Mouse (Mus musculus) kidney, postnatal 0 days (tissue): ENCODE data around the gene 4933427D14Rik. TPM values are rescaled to one million over a fixed set of nuclear protein-coding genes. Genes with fewer than 3 reads are reported as not detected.
A peak's percentile ranks its signal among the peaks of the same experiment; 100 is the strongest.

ENCODE experiments used
- ATAC-seq: fragments of 200-750 bp; cut with Nextera tagmentation; replicated peaks from 2 replicates; pipeline ENCODE4 v1.8.0; 2017; ENCODE audit warnings: low read depth, moderate number of reproducible peaks, moderate TSS enrichment, moderate library complexity; ENCODE audit not compliant: low FRiP score
- DNase-seq: peaks from one replicate; pipeline ENCODE4 v3.0.0-alpha.2; 2016; ENCODE audit warnings: low spot score
- H3K27ac ChIP-seq: fragments of 300-500 bp; sonication (generic); 2 replicates; pipeline ENCODE4 v1.5.1; 2014; ENCODE audit warnings: mild to moderate bottlenecking
- H3K27me3 ChIP-seq: fragments of 300-500 bp; sonication (generic); 2 replicates; pipeline ENCODE4 v1.6.1; 2014; ENCODE audit warnings: low read length, mixed read lengths; ENCODE audit not compliant: insufficient read depth
- H3K36me3 ChIP-seq: fragments of 300-500 bp; sonication (generic); 2 replicates; pipeline ENCODE4 v1.6.1; 2014; ENCODE audit warnings: low read length, mixed read lengths; ENCODE audit not compliant: insufficient read depth
- H3K4me1 ChIP-seq: fragments of 300-500 bp; sonication (generic); replicated peaks from 2 replicates; pipeline ENCODE4 v1.6.1; 2014; ENCODE audit warnings: antibody characterized with exemption, low read length, mixed read lengths; ENCODE audit not compliant: insufficient read depth
- H3K4me2 ChIP-seq: fragments of 300-500 bp; sonication (generic); 2 replicates; pipeline ENCODE4 v1.6.1; 2014; ENCODE audit warnings: mild to moderate bottlenecking, low read length, moderate library complexity, mixed read lengths
- H3K4me3 ChIP-seq: fragments of 300-500 bp; sonication (generic); replicated peaks from 2 replicates; pipeline ENCODE4 v1.5.1; 2014; ENCODE audit warnings: low read depth, low read length
- H3K9ac ChIP-seq: fragments of 300-500 bp; sonication (generic); 2 replicates; pipeline ENCODE4 v1.6.1; 2014; ENCODE audit warnings: low read depth, low read length
- H3K9me3 ChIP-seq: fragments of 300-500 bp; sonication (generic); replicated peaks from 2 replicates; pipeline ENCODE4 v1.6.1; 2016; ENCODE audit warnings: low read length, inconsistent platforms, mixed read lengths
- CTCF ChIP-seq: IDR thresholded peaks from 2 replicates; pipeline ENCODE4 v1.5.1; 2016; ENCODE audit warnings: antibody characterized with exemption, low read depth, mild to moderate bottlenecking, moderate library complexity
- WGBS: fragments of 180-500 bp; shearing (Covaris S2); extraction: QIAGEN DNeasy Blood & Tissue Kit; methylation state at CpG from one replicate; pipeline ENCODE4 v1.1.7; 2014; 5-methylcytosine and 5-hydroxymethylcytosine counted together
- polyA plus RNA-seq: library from polyadenylated mRNA; unstranded; fragments of >200 nt; fragmentation: Nextera tagmentation; extraction: Ambion mirVana; gene quantifications from 2 replicates; pipeline ENCODE4 v1.2.1, GENCODE M21; 2015

Gene 4933427D14Rik
- polyA plus RNA-seq, 1 experiment from 2014 or later = 14.8 TPM

GRCm38 (mm10) chr11:72223414-72223813 is 16.2 kb upstream of the 4933427D14Rik start:
- no peak for TF ChIP-seq CTCF
- Histone ChIP-seq H3K4me1 (no peaks in the 10 kb centered on the region), H3K9ac (no peak overlapping the region), H3K36me3 (no peaks in the 10 kb centered on the region), H3K27ac (no peak overlapping the region), H3K27me3 (no peaks in the 10 kb centered on the region), H3K4me2 (no peak overlapping the region), H3K9me3 (no peaks in the 10 kb centered on the region), H3K4me3 (no peak overlapping the region)
- ATAC-seq = no peak
- 86% methylated on average over 4 of the region's 4 CpGs for WGBS
- DNase-seq = no peak

- no peak overlapping the region for H3K27ac ChIP-seq
- H3K9ac ChIP-seq = no peak overlapping the region
- H3K27me3 ChIP-seq = no peaks in the 10 kb centered on the region
- H3K9me3 ChIP-seq = no peaks in the 10 kb centered on the region
- no peak for ATAC-seq
- 15% methylated on average over 6 of the region's 6 CpGs for WGBS
- TF ChIP-seq CTCF = peak; percentile 96
- DNase-seq = peak; percentile 89
- no peaks in the 10 kb centered on the region for H3K36me3 ChIP-seq
- H3K4me3 ChIP-seq = no peak overlapping the region
- H3K4me1 ChIP-seq = no peaks in the 10 kb centered on the region
- no peak overlapping the region for H3K4me2 ChIP-seq
Measured at GRCm38 (mm10) chr11:72221278-72221677, 14.0 kb upstream of the 4933427D14Rik start.

- no peak for DNase-seq
- Histone ChIP-seq H3K36me3 (no peaks in the 10 kb centered on the region), H3K4me3 (no peak overlapping the region), H3K27ac (no peak overlapping the region), H3K9me3 (no peaks in the 10 kb centered on the region), H3K4me2 (no peak overlapping the region), H3K9ac (no peak overlapping the region), H3K4me1 (peaks cover 5% of the 10 kb centered on the region), H3K27me3 (no peaks in the 10 kb centered on the region)
- no peak for TF ChIP-seq CTCF
- WGBS = 79% methylated on average over 5 of the region's 5 CpGs
- ATAC-seq = no peak
Measured at GRCm38 (mm10) chr11:72217116-72217515, 9.9 kb upstream of the 4933427D14Rik start.

DNA sequence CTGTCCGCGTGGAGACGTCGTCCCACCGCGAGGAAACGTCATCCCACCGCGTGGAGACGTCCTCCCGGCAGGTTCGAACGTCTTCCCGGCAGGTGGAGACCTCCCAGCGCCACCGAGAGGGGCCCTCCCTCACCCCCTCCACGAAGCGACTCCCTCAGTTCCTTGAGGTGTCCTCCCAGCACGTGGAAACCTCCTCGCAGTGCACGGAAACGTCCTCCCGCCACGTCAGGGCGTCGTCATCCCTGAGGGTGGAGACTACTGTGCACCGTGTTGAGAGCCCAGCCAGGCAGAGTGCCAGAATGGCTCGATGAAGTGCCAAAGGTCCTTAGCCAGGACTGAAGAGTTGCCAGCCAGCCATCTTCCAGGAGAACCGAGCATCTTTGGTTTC is 8.1 kb upstream of the 4933427D14Rik start, which contains the start of gene Med31:
Gene Med31 (minus strand): TSS at position 183 of the 388 bp plus-strand sequence.
- H3K9ac ChIP-seq = peak within 1 kb of the TSS; percentile 63
- DNase-seq (peak; percentile 55), ATAC-seq (peak; percentile 81)
- H3K4me3 ChIP-seq = peak within 1 kb of the TSS; percentile 57
- TF ChIP-seq CTCF = no peak
- H3K36me3 ChIP-seq = peaks cover 5% of the 10 kb centered on the region; the same call in 1 of the 2 replicates
- H3K27ac ChIP-seq = peak within 1 kb of the TSS; percentile 60
- no peaks in the 10 kb centered on the region for H3K27me3 ChIP-seq
- WGBS = under 1% methylated on average over 29 of the region's 29 CpGs
- H3K4me1 ChIP-seq = peaks cover 5% of the 10 kb centered on the region
- H3K4me2 ChIP-seq = peak within 1 kb of the TSS; percentile 91
- no peaks in the 10 kb centered on the region for H3K9me3 ChIP-seq

GRCm38 (mm10) chr11:72214591-72215409 is 7.5 kb upstream of the 4933427D14Rik start:
- Histone ChIP-seq H3K27ac (peak overlapping the region; percentile 60), H3K9me3 (no peaks in the 10 kb centered on the region), H3K4me2 (peak overlapping the region; percentile 91), H3K9ac (peak overlapping the region; percentile 63), H3K4me3 (peak overlapping the region; percentile 57), H3K4me1 (peaks cover 5% of the 10 kb centered on the region), H3K36me3 (peaks cover 8% of the 10 kb centered on the region; the same call in 1 of the 2 replicates), H3K27me3 (no peaks in the 10 kb centered on the region)
- under 1% methylated on average over 51 of the region's 51 CpGs for WGBS
- 0 out of 2 replicates have a peak, but pooled peaks have one; percentile 34 for TF ChIP-seq CTCF
- ATAC-seq = peak; percentile 94
- peak; percentile 98 for DNase-seq

- Histone ChIP-seq H3K36me3 (peaks cover 8% of the 10 kb centered on the region; the same call in 1 of the 2 replicates), H3K27ac (peak overlapping the region; percentile 73), H3K9me3 (no peaks in the 10 kb centered on the region), H3K4me2 (peak overlapping the region; percentile 91), H3K9ac (peak overlapping the region; percentile 81), H3K4me1 (0 out of 2 replicates have a peak, but pooled peaks cover 10% of the 10 kb centered on the region), H3K4me3 (peak overlapping the region; percentile 92), H3K27me3 (no peaks in the 10 kb centered on the region)
- WGBS = 9% methylated on average over 17 of the region's 17 CpGs
- ATAC-seq (no peak), DNase-seq (peak; percentile 24)
- TF ChIP-seq CTCF = no peak
Measured at GRCm38 (mm10) chr11:72207834-72208377, 647 bp upstream of the 4933427D14Rik start.
